Mouse (Mus musculus) heart, embryonic 12.5 days (tissue): ENCODE data around the gene Syngr1. TPM values are rescaled to one million over a fixed set of nuclear protein-coding genes. Genes with fewer than 3 reads are reported as not detected.

ENCODE experiments used
- ATAC-seq: fragments of 200-750 bp; cut with Nextera tagmentation; 2 replicates; pipeline ENCODE4 v1.8.0; 2017; ENCODE audit warnings: moderate TSS enrichment, moderate library complexity; ENCODE audit not compliant: insufficient number of reproducible peaks, low FRiP score
- H3K27ac ChIP-seq: fragments of 300-500 bp; sonication (generic); 2 replicates; pipeline ENCODE4 v1.5.1; 2016; ENCODE audit warnings: mild to moderate bottlenecking, moderate library complexity; ENCODE audit not compliant: poor library complexity, severe bottlenecking
- H3K27me3 ChIP-seq: fragments of 300-500 bp; sonication (generic); replicated peaks from 2 replicates; pipeline ENCODE4 v1.6.1; 2016; ENCODE audit warnings: mild to moderate bottlenecking, moderate library complexity
- H3K36me3 ChIP-seq: fragments of 300-500 bp; sonication (generic); 2 replicates; pipeline ENCODE4 v1.6.1; 2016; ENCODE audit warnings: mild to moderate bottlenecking, moderate library complexity
- H3K4me1 ChIP-seq: fragments of 300-500 bp; sonication (generic); replicated peaks from 2 replicates; pipeline ENCODE4 v1.6.1; 2016; ENCODE audit warnings: mild to moderate bottlenecking
- H3K4me2 ChIP-seq: fragments of 300-500 bp; sonication (generic); 2 replicates; pipeline ENCODE4 v1.6.1; 2016; ENCODE audit warnings: mild to moderate bottlenecking, moderate library complexity
- H3K4me3 ChIP-seq: fragments of 300-500 bp; sonication (generic); 2 replicates; pipeline ENCODE4 v1.5.1; 2016; ENCODE audit warnings: mild to moderate bottlenecking
- H3K9ac ChIP-seq: fragments of 300-500 bp; sonication (generic); 2 replicates; pipeline ENCODE4 v1.6.1; 2016; ENCODE audit warnings: mild to moderate bottlenecking, moderate library complexity
- H3K9me3 ChIP-seq: fragments of 300-500 bp; sonication (generic); replicated peaks from 2 replicates; pipeline ENCODE4 v1.6.1; 2016; ENCODE audit warnings: mild to moderate bottlenecking, moderate library complexity
- WGBS: fragments of 180-500 bp; shearing (Covaris S2); methylation state at CpG from one replicate; pipeline ENCODE4 v1.1.7; 2016; 5-methylcytosine and 5-hydroxymethylcytosine counted together
- polyA plus RNA-seq: library from polyadenylated mRNA; unstranded; fragments of >200 nt; fragmentation: Nextera tagmentation; extraction: Ambion mirVana; gene quantifications from 2 replicates; pipeline ENCODE4 v1.2.1, GENCODE M21; 2016

Gene Syngr1
- polyA plus RNA-seq, 1 experiment from 2014 or later: 19.0 TPM

DNA sequence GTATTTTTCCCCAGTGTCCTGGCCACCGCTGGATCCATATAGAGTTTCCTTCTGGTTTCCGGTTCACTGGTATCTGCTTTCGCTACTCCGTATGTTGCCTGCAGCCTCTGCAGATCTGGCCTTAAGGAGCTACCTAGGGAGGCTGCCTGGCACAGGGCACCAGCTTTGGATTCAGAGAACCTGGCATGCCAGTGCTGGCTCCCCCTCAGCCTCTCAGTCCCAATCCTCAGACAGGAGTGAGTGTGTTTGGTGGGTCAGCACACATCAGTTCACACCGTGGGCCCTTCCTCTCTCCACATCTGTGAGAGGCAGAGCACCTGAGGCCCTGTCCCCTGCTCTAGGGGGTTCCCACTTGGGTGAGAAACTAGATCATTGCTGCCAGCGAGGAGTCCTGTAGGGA lies 10.4 kb downstream of the Syngr1 start:
- Histone ChIP-seq H3K4me3 (no peak overlapping the region), H3K27me3 (peaks cover 13% of the 10 kb centered on the region), H3K9me3 (no peaks in the 10 kb centered on the region), H3K4me1 (peaks cover 38% of the 10 kb centered on the region), H3K36me3 (no peaks in the 10 kb centered on the region), H3K4me2 (no peak overlapping the region), H3K9ac (no peak overlapping the region), H3K27ac (no peak overlapping the region)
- ATAC-seq: no peak
- WGBS: 74% methylated on average over 6 of the region's 6 CpGs

DNA sequence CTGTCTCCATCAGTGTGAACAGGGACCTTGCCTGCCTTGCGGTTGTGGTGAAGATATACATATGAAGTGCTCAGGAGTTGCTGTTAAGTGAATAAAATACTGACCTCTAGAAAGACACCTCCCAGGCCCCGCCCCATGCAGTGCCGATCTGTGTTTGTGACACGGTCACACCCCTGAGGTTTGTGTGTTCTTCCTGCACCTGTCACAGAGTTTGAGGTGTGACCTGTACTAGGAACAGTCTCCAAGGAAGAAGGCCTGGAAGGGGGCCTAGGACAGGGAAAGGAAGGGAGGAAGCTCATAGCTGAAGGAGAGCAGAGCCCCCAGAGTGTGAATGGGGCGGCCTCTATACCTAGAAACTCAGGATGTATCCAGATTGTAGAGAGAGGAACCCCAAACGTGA lies 11.4 kb downstream of the Syngr1 start:
- Histone ChIP-seq H3K9me3 (0 out of 2 replicates have a peak, but pooled peaks cover under 1% of the 10 kb centered on the region), H3K4me1 (peaks cover 31% of the 10 kb centered on the region), H3K27me3 (peaks cover 12% of the 10 kb centered on the region), H3K27ac (no peak overlapping the region), H3K9ac (no peak overlapping the region), H3K4me3 (no peak overlapping the region), H3K36me3 (no peaks in the 10 kb centered on the region), H3K4me2 (no peak overlapping the region)
- WGBS: 77% methylated on average over 6 of the region's 6 CpGs
- ATAC-seq: no peak

DNA sequence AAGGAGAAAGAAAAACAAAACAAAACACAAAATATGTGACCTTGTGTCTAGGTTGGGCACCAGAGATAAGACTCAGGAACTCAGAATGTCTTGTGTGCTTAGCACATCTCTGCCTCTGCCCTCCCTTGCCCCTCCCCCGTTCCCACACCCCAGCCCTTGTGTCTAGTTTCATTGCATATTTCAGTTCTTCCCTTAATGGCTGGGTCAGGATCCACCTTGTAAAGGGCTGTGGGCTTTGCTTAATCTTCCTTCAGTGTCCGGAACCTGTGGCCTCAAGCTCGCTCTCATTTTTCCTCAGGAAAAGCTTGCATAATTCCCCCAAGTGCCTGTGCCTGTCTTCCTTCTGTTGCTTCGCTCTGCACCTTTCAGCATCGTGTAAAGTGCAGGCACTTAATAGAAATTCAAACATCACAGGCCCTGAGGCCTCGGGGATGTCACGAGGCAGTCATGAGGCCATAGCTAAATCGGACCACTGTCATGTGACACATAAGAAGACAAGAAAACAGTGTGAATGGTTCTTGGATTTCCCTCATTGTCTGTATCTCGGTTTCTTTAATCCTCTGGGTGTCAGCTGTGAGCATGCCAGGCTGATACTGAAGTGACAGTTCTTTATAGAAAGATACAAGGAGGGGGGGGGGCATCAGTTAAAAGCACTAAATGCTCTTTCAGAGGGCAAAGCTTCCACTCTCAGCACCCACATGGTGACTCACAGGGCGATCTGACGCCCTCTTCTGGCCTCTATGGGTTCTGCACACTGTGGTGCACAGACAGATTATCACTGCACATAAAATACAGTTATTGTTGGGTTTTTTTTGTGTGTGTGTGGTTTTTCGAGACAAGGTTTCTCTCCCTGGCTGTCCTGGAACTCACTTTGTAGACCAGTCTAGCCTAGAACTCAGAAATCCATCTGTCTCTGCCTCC lies 14.6 kb downstream of the Syngr1 start:
- no peak for ATAC-seq
- H3K9ac ChIP-seq: no peak overlapping the region

DNA sequence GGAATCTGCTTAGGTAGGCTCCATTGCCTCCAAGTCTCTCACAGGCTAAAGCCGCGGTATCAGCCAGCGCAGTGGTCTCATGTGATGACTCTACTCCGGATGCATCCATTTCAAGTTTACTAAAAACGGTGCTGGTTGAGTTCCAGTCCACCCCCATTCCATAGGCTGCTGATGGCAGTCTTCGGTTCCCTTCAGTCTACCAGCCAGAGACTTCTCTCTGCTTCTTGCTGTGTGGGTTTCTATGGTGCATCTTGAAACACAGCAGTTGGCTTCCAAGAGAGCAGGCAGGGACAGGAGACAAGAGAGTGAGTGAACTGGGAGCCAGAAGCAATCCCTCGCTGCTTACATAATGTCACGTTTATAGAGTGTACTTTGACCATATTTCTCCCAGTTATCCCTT lies 16.0 kb downstream of the Syngr1 start:
- Histone ChIP-seq H3K9me3 (0 out of 2 replicates have a peak, but pooled peaks cover 3% of the 10 kb centered on the region), H3K4me3 (no peak overlapping the region), H3K27me3 (no peaks in the 10 kb centered on the region; the same call in 1 of the 2 replicates), H3K27ac (no peak overlapping the region), H3K9ac (no peak overlapping the region), H3K4me1 (peaks cover 14% of the 10 kb centered on the region), H3K36me3 (no peaks in the 10 kb centered on the region), H3K4me2 (no peak overlapping the region)
- WGBS: 90% methylated on average over 8 of the region's 8 CpGs
- no peak for ATAC-seq

More for the DNA sequence above, 14.6 kb downstream of the Syngr1 start:
- Histone ChIP-seq H3K4me3 (no peak overlapping the region), H3K4me1 (peaks cover 14% of the 10 kb centered on the region), H3K9me3 (0 out of 2 replicates have a peak, but pooled peaks cover 3% of the 10 kb centered on the region), H3K27me3 (peaks cover 1% of the 10 kb centered on the region; the same call in 1 of the 2 replicates), H3K27ac (peak overlapping the region; percentile 24; the same call in 1 of the 2 replicates), H3K4me2 (no peak overlapping the region), H3K36me3 (no peaks in the 10 kb centered on the region)
- 56% methylated on average over 12 of the region's 12 CpGs for WGBS

DNA sequence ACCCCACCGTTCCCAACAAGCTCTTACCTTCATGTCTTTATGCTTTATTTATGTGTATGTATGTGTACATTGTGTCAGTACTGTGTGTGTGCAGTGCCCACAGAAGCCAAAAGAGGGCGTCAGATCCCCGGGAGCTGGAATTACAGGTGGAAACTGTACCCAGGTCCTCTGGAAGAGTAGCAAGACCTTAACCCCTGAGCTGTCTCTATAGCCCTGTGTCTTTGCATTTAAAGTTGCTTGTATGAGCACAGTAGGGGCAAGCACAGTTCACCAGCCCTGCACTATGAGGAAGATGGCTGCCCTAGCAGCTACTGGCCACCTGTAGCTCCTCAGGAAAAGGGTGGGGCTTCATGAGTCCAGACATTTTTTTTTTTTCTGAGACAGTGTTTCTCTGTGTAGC lies 16.4 kb downstream of the Syngr1 start:
- ATAC-seq: no peak
- peaks cover 14% of the 10 kb centered on the region for H3K4me1 ChIP-seq
- H3K4me2 ChIP-seq: no peak overlapping the region
- no peaks in the 10 kb centered on the region for H3K36me3 ChIP-seq
- WGBS: 85% methylated on average over 3 of the region's 3 CpGs
- no peaks in the 10 kb centered on the region; the same call in 1 of the 2 replicates for H3K27me3 ChIP-seq
- H3K9me3 ChIP-seq: 0 out of 2 replicates have a peak, but pooled peaks cover 7% of the 10 kb centered on the region
- no peak overlapping the region for H3K27ac ChIP-seq
- H3K9ac ChIP-seq: no peak overlapping the region
- H3K4me3 ChIP-seq: no peak overlapping the region

DNA sequence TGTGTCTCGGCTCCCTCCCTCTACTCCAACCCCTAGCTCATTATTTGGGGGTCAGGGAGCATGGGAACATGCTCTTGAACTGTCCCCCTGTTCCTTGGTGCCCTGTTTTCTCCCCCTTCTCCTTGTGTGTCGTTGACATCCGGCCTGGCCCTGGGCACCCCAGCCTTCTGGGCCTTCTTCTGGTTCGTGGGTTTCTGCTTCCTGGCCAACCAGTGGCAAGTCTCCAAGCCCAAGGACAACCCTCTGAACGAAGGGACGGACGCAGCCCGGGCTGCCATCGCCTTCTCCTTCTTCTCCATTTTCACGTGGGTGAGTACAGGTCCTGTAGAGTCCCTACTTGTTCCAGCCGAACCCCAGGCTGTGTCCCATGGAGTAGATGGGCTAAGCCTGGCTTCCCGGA lies 20.3 kb downstream of the Syngr1 start:
- H3K4me3 ChIP-seq: no peak overlapping the region
- H3K9ac ChIP-seq: no peak overlapping the region
- no peak overlapping the region for H3K27ac ChIP-seq
- 0 out of 2 replicates have a peak, but pooled peaks cover 10% of the 10 kb centered on the region for H3K4me1 ChIP-seq
- H3K36me3 ChIP-seq: no peaks in the 10 kb centered on the region
- H3K27me3 ChIP-seq: no peaks in the 10 kb centered on the region; the same call in 1 of the 2 replicates
- 0 out of 2 replicates have a peak, but pooled peaks cover 9% of the 10 kb centered on the region for H3K9me3 ChIP-seq
- H3K4me2 ChIP-seq: no peak overlapping the region
- 81% methylated on average over 12 of the region's 12 CpGs for WGBS
- ATAC-seq: no peak

DNA sequence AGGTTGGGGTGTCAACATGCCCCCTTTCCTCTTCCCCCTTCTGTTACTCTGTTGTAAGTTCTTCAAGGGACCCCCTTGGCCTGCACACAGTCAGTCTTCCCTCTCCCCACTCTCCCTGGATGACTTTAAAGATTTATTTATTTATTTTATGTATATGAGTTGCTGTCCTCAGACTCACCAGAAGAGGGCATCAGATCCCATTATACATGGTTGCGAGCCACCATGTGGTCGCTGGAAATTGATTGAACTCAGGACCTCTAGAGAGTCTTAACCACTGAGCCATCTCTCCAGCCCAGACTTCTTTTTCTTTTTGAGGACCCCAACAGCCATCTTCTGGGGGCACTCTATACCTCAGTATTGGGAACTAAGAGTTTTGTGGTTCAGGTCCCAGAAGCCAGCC lies 21.4 kb downstream of the Syngr1 start:
- WGBS: 42% methylated on average over 2 of the region's 2 CpGs
- Histone ChIP-seq H3K27me3 (no peaks in the 10 kb centered on the region; the same call in 1 of the 2 replicates), H3K4me1 (0 out of 2 replicates have a peak, but pooled peaks cover 10% of the 10 kb centered on the region), H3K4me2 (no peak overlapping the region), H3K9me3 (0 out of 2 replicates have a peak, but pooled peaks cover 8% of the 10 kb centered on the region), H3K4me3 (no peak overlapping the region), H3K27ac (no peak overlapping the region), H3K36me3 (no peaks in the 10 kb centered on the region), H3K9ac (no peak overlapping the region)
- ATAC-seq: no peak

DNA sequence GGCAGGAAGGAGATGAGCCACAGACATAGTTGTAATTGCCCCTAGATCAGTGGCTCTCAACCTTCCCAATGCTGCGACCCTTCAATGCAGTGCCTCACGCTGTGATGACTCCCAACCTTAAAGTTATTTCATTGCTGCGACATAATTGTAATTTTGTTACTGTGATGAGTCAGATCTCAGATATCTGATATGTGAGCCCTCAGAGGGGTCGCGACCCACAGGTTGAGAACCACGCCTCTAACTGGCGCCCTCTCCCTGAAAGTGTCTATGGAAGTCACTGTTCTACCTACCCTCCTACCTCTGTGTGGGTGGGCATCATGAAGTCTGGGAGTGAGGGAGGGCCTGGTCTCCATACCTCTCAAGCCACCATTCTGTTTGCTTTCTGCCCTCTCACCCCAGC lies 23.3 kb downstream of the Syngr1 start:
- Histone ChIP-seq H3K27me3 (no peaks in the 10 kb centered on the region; the same call in 1 of the 2 replicates), H3K27ac (no peak overlapping the region), H3K4me1 (0 out of 2 replicates have a peak, but pooled peaks cover 10% of the 10 kb centered on the region), H3K9ac (no peak overlapping the region), H3K4me3 (no peak overlapping the region), H3K36me3 (no peaks in the 10 kb centered on the region), H3K4me2 (no peak overlapping the region), H3K9me3 (0 out of 2 replicates have a peak, but pooled peaks cover 6% of the 10 kb centered on the region)
- WGBS: 85% methylated on average over 7 of the region's 7 CpGs
- no peak for ATAC-seq

DNA sequence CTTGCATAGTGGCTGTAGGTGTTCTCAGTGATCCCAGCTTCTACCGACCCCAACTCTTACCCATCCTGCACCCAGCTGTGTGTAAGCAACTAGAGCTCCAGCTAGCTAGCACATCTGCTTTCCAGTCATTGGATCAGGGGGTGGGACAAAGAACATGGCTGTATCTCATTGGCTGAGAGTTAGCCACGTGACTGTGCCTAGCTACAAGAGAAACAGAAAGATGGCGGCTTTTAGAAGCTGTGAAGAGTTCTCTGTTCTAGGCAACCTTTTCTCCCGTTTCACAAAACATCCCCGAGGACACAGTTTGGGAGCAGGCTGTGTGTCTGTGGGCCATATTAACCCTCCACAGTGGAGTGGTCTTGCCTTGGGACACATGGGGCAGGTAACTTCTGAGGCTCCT lies 24.1 kb downstream of the Syngr1 start:
- peak; percentile 33; the same call in 1 of the 2 replicates for ATAC-seq
- no peak overlapping the region for H3K27ac ChIP-seq
- H3K36me3 ChIP-seq: no peaks in the 10 kb centered on the region
- no peak overlapping the region for H3K9ac ChIP-seq
- 54% methylated on average over 5 of the region's 5 CpGs for WGBS
- H3K27me3 ChIP-seq: no peaks in the 10 kb centered on the region; the same call in 1 of the 2 replicates
- 0 out of 2 replicates have a peak, but pooled peaks cover 10% of the 10 kb centered on the region for H3K4me1 ChIP-seq
- peak overlapping the region; percentile 35 for H3K4me2 ChIP-seq
- H3K9me3 ChIP-seq: 0 out of 2 replicates have a peak, but pooled peaks cover 6% of the 10 kb centered on the region
- H3K4me3 ChIP-seq: no peak overlapping the region

DNA sequence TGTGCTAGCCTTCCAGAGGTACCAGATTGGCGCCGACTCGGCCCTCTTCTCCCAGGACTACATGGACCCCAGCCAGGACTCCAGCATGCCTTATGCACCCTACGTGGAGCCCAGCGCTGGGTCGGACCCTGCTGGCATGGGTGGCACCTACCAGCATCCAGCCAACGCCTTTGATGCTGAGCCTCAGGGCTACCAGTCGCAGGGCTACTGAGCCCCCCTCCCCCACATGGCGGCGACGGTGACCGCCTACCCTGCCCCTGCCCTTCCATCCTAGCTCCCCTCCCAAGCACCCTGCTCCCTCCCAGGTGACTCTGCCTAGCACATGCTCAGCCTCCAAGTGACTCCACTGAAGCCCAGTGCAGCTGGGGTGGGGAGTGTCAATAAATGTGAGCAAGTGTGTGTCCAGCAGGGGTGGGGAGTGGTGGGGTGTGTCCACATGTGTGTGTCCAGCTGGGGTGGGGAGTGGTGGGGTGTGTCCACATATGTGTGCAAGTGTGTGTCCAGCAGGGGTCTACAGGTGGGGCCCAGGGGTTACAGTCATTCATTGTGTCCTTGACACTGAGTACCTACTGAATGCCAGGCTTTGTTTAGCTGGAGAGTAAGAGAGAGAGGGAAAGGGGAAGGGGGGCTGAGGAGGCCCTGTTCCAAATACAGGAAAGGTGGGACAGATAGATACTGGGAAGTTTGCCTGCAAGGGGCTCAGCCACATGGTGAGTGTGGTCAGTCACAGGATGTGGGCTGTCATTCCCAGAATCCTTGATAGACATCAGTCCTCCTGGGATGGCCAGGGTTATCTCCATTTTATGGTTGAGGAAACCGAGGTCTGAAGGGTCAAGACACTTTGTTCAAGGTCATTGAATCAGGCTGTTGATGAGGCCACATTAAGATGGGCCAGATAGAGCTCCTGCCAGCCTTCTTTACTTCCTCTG lies 25.0 kb downstream of the Syngr1 start:
- ATAC-seq: 0 out of 2 replicates have a peak, but pooled peaks have one; percentile 31
- H3K36me3 ChIP-seq: no peaks in the 10 kb centered on the region
- peak overlapping the region; percentile 35 for H3K4me2 ChIP-seq
- no peak overlapping the region for H3K9ac ChIP-seq
- 64% methylated on average over 13 of the region's 13 CpGs for WGBS
- no peak overlapping the region for H3K27ac ChIP-seq
- H3K4me3 ChIP-seq: no peak overlapping the region
- 0 out of 2 replicates have a peak, but pooled peaks cover 10% of the 10 kb centered on the region for H3K4me1 ChIP-seq
- 0 out of 2 replicates have a peak, but pooled peaks cover 6% of the 10 kb centered on the region for H3K9me3 ChIP-seq
- no peaks in the 10 kb centered on the region; the same call in 1 of the 2 replicates for H3K27me3 ChIP-seq
